Mouse (Mus musculus): ENCODE measurements at regions not wholly inside any gene's neighbourhood (a gene's known extent, or its start where the extent isn't known, plus 50 kb on each side); places are given as distances from the start of the nearest gene placed in this dataset.
A peak's percentile ranks its signal among the peaks of the same experiment; 100 is the strongest.

DNA sequence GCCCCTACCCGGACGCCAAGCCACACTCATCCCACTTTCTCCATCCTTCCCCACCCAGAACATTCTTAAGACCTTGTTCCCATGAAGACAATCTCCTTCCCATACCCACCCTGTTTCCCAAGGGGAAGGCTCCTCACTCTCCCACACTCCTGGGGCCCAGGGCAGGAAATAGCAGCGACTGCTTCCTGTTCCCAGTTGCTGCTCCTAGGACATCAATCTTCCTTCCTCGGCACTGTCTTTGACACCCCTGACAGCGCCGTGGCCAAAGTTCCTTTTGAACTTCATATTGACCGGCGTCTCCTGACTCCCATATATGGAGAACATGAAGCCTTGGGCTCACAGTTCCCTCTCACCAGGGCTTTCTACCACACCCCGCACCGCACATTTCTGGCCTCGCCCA is 96.2 kb upstream of the Spred2 start:
- DNase-seq (ENCODE audit: low spot score) = no peak

- DNase-seq (ENCODE audit: low spot score) = no peak
Observed at GRCm38 (mm10) chr11:19828959-19829401, 95.2 kb upstream of the Spred2 start.

DNA sequence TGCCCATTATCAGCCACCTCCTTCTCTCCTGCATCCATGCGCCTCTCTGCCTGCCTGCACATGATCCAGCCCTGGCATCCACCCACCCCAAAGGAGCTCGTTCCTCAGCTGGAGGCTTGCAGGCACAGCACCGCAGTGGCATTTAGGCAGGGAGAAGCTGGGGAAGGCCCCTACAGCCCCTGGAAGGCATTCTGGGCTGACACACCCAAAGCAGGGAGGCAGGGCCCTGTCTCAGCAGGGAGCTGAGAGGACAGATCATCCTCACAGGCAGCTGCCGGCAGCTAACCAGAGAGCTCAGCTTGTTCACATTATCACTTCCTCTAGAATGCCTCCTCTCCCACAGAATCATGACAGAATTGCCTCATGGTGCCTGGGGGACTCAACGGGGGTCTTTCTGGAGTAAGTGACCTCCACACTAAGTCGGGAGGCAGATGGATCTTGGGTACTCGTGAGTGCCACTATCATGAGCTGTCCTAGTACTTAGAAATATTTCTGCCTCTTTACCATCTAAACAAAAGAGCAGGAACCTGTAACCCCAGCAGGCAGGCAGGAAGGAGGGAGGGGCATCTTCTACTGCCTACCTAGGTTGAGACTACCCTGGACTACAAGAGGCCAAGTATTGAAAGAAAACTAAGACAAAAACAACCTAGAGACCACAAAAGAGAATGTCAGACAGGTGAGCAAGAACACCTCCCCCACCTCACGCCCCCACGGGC is 94.5 kb upstream of the Spred2 start:
- no peak for DNase-seq (ENCODE audit: low spot score)

DNA sequence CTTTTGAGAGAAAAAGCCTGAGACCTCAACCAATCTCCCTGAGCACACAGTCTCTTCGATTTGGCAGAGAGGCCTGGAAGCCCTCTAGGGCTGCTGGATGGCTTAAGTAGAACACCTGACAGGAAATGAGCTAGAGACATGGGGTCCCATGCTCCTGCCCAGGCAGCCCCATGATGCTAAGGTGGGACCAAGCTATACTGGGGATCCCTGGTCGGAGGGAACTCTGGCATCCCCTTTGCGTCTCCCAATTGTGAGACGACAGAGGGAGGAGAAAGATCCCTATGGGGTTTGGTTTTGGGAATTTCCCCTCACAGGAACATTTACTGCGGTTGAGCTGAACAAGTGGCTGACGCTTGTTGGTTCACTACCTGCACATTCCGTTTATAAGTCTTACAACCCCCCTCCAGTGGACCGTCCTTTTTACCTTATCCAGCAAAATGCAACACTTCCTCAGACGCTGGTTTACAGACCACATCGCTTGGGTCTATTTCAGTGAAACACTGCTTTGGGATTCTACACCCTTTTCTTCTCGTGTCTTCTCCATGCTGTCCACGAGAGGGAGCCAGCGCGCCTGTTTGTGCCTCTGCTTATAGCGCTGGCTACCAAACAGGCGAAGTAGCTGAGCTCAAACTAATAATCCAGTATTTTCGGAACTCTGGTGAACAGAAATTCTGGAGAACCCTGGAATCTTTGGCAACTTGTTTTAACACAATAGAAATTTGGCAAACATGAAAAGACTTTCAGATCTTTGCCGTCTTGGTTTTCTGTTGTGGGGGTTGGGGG is 93.7 kb upstream of the Spred2 start:
- peak; percentile 67 for DNase-seq (ENCODE audit: low spot score)

- DNase-seq (ENCODE audit: low spot score) = no peak
Observed at GRCm38 (mm10) chr11:19834561-19834960, 89.6 kb upstream of the Spred2 start.

- no peak for DNase-seq (ENCODE audit: low spot score)
Observed at GRCm38 (mm10) chr11:19835221-19835745, 88.9 kb upstream of the Spred2 start.

DNA sequence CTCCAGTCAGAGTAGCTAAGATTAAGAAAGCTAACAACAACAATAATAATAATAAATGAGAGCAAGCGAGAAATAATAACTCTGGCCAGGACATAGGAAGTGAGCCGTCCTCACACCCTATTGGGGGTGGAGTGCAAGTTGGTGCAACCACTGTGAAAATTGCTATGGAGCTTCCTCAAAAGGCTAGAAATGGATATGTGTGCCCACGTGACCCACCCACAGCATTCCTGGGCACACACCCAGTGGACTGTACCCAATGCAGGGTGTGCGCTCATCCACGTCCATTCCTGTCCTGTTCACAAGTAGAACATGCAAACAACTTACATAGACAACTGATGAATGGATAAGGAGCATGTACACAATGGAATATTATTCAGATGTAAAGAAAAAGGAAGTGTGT is 85.2 kb upstream of the Spred2 start:
- no peak for DNase-seq (ENCODE audit: low spot score)

DNA sequence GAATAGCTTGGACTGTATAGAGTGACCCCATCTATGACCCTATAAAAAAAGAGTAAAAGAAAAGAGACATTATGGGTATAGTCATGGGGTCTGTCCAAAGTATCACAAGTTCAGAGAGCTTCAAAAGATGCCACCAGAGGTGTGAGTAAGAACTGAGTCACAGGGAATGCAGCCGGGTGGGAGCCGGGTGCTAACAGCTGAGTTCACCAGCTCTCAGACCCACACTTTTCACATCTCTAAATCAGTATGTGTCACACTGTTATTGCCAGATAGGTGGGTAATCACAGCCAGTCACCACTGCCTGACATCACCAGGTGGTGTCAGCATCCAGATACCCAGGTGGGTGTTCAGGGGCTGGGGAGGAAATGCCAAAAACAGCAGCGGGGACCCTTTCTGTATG is 81.1 kb upstream of the Spred2 start:
- no peak for DNase-seq (ENCODE audit: low spot score)

DNA sequence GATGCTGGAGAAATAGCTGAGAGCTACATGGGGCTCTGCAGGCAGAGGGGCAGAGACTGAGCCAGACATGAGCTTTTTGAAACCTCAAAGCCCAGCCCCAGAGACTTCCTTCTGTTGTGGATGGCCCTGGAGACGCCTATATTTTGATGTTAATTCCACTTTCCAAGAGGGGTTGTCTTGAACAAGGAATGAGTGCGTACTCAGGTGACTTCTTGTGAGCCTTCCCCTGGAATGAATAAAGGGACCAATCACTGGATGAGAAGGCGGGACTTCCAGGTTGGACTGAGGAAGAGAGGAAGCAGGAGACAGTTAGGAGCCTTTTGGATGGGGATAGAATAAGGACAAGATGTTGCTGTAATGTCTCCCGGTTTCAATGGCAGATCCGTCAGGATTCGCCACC is 76.3 kb upstream of the Spred2 start:
- DNase-seq (ENCODE audit: low spot score) = no peak

DNA sequence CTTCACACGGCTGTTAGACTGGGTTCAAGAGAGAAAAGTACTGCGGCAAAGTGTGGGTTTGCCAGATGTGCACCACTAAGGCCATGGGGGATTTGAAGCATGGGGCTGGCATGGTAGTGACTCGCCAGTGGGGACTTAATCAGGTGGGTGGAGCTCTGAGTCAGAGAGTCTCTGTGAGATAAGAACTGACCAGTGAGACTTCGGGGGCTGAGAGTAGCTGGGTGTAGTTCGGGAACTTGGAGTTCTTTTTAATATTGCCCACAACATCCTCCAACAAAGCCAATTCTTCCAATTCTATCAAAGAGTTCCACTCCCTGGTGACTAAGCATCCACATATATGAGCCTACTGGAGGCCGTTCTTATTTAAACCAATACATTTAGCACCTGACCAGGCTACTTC is 75.8 kb upstream of the Spred2 start:
- DNase-seq (ENCODE audit: low spot score) = no peak

DNA sequence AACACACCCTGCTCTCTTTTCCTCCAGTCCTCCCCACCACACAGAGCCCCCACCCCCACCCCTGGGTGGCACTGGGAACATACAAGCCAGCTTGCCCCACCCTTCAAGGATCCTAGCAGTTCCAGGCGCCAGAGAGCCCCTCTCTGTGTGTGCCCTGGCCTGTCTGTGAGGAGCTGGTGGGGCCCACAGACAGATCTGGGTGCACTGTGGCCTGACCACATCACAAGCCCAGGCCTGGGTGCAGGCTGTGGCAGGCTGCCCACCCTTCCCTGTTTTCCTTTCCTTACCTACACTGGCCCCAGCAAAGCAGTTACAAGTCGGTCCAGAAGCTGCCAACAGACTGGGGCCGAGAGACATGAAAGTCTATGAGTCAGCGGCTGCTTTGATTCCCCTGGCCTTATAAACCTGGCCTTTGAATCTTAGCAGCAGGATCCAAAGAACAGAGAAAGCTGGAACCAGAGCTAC is 74.8 kb upstream of the Spred2 start:
- no peak for DNase-seq (ENCODE audit: low spot score)

DNA sequence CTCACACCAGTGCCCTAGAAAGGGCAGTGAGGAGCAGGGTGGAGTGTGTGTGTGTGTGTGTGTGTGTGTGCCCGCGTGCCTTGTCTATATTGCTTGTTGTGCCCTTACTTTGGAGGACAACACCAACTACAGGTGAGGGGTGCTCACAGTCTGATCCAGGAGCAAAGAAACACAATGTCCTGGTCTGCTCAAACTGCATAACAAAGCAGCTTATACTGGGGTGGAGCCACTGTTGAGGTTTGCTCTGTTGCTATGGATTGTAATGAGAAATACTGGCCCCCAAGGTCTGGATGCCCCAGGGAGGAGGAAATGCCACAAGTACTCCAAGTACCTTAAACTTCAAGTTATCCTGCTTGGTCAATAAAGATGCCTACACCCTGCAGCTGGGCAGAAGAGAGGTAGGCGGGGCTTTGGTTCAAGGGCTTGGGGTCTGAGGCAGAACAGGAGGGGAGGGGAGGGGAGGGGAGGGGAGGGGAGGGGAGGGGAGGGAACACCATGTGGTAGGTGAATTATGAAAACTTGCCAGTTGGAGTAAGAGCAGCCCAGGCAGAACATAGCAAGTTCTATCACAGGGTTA is 74.2 kb upstream of the Spred2 start:
- no peak for DNase-seq (ENCODE audit: low spot score)

- peak; percentile 77 for DNase-seq (ENCODE audit: low spot score)
Observed at GRCm38 (mm10) chr11:19851022-19851615, 73.1 kb upstream of the Spred2 start.

DNA sequence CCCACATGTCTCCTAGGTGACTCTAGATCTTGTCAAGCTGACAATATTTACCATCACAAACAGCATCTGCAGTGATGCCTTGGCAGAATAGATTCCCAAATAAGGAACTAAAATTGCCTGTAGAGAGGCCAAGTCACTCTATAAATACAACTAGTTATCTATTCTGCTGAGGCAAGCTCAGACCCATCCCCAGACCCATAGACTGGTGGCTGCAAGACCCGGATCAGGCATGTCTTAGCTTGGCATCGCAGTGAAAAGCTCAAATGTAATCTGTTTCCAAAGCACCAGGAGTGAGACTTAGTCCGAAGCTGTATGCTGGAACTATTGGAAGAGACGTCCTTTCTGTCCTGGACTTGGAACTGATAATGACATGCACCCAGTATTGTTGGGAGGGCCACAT is 62.6 kb upstream of the Spred2 start:
- no peak for DNase-seq (ENCODE audit: low spot score)

GRCm38 (mm10) chr11:19863327-19863726 is 60.8 kb upstream of the Spred2 start:
- no peak for DNase-seq (ENCODE audit: low spot score)

- DNase-seq (ENCODE audit: low spot score) = no peak
Observed at GRCm38 (mm10) chr11:19866262-19866661, 57.9 kb upstream of the Spred2 start.

DNA sequence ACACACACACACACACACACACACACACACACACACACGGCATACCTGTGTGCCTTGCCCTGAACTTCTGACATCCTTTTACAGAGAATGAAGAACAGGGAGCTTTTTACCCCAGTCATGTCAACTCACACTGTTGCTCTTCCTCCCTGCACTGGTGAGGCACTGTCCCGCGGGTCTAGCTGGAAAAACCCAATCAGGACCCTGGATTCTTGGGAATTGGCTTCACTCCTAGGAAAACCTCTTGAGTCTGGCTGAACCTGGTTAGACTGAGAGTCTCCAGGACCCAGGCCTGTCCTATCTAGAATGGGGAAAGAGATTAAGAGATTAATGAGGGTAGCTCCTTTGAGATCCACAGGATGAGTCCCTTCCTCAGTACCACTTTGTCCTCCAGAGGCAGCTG is 54.5 kb upstream of the Spred2 start:
- DNase-seq (ENCODE audit: low spot score) = no peak

GRCm38 (mm10) chr11:19870136-19870535 is 54.0 kb upstream of the Spred2 start:
- no peak for DNase-seq (ENCODE audit: low spot score)

- DNase-seq (ENCODE audit: low spot score) = no peak
Observed at GRCm38 (mm10) chr11:19873796-19874195, 50.4 kb upstream of the Spred2 start.
